Mouse (Mus musculus): ENCODE data around the gene Mrps27. TPM values are rescaled to one million over a fixed set of nuclear protein-coding genes. Genes with fewer than 3 reads are reported as not detected.

Gene Mrps27
- 10 to 100 TPM; 25.1 to 28.3 TPM for total RNA-seq (2021)
- long read RNA-seq, experiment 1, transcript Mrps27-201 (11 exons, 1,849 nt) = major isoform, 32 of 47 reads
- long read RNA-seq, experiment 1, partial matches to known transcripts = 3 of 47 reads
- long read RNA-seq, experiment 1, other reads (novel, unspliced or antisense) = 12 of 47 reads
- long read RNA-seq, experiment 2, transcript Mrps27-201 (11 exons, 1,849 nt) = major isoform, 11 of 22 reads
- long read RNA-seq, experiment 2, partial matches to known transcripts = 0 of 22 reads
- long read RNA-seq, experiment 2, other reads (novel, unspliced or antisense) = 11 of 22 reads

GRCm38 (mm10) chr13:99344599-99345575 is at the start of gene Mrps27, which contains the start of gene Ptcd2:
TSS of gene Mrps27 (plus strand) at chr13:99344786.
TSS of gene Ptcd2 (minus strand) at chr13:99344705.
- peak; percentile 99 to 100 for DNase-seq (ENCODE audit: extremely low spot score in 1 of 2, low spot score in 2 of 2)
- Histone ChIP-seq H3K27ac (peak within 1 kb of the TSS; percentile 92), H3K4me3 (peak within 1 kb of the TSS; percentile 95)
- TF ChIP-seq CTCF (IDR thresholded peaks at IDR 0.05) = no peak
- intact Hi-C loops (cut with DNase I) = no loop called here

GRCm38 (mm10) chr13:99299921-99300320 is 44.7 kb upstream of the Mrps27 start:
- DNase-seq (ENCODE audit: extremely low spot score in 1 of 2, low spot score in 2 of 2) = no peak
- intact Hi-C loops (cut with DNase I) = loop anchor here (5.0 kb wide), 1 partner anchor 153 kb away; no protein-coding TSS in a partner anchor
- no peak for TF ChIP-seq CTCF (IDR thresholded peaks at IDR 0.05)
- no peak overlapping the region for H3K27ac ChIP-seq
- H3K4me3 ChIP-seq = no peak overlapping the region

- H3K27ac ChIP-seq = no peak overlapping the region
- no peak for TF ChIP-seq CTCF (IDR thresholded peaks at IDR 0.05)
- intact Hi-C loops (cut with DNase I) = loop anchor here (5.0 kb wide), 1 partner anchor 157 kb away; no protein-coding TSS in a partner anchor
Measured at GRCm38 (mm10) chr13:99303846-99304245, 40.7 kb upstream of the Mrps27 start.

GRCm38 (mm10) chr13:99304365-99304764 is 40.2 kb upstream of the Mrps27 start:
- H3K27ac ChIP-seq = no peak overlapping the region
- TF ChIP-seq CTCF (IDR thresholded peaks at IDR 0.05) = no peak
- no peak overlapping the region for H3K4me3 ChIP-seq
- intact Hi-C loops (cut with DNase I) = loop anchor here (5.0 kb wide), 1 partner anchor 157 kb away; no protein-coding TSS in a partner anchor
- DNase-seq (ENCODE audit: extremely low spot score in 1 of 2, low spot score in 2 of 2) = no peak

More at GRCm38 (mm10) chr13:99303846-99304245, 40.7 kb upstream of the Mrps27 start:
- DNase-seq (ENCODE audit: extremely low spot score in 1 of 2, low spot score in 2 of 2) = peak; percentile 36 to 56
- no peak overlapping the region for H3K4me3 ChIP-seq

- no peak overlapping the region for H3K27ac ChIP-seq
- no peak for TF ChIP-seq CTCF (IDR thresholded peaks at IDR 0.05)
- intact Hi-C loops (cut with DNase I) = no loop called here
- DNase-seq (ENCODE audit: extremely low spot score in 1 of 2, low spot score in 2 of 2) = no peak
- H3K4me3 ChIP-seq = no peak overlapping the region
Measured at GRCm38 (mm10) chr13:99305186-99305585, 39.4 kb upstream of the Mrps27 start.

GRCm38 (mm10) chr13:99306164-99306563 is 38.4 kb upstream of the Mrps27 start:
- no peak for DNase-seq (ENCODE audit: extremely low spot score in 1 of 2, low spot score in 2 of 2)
- intact Hi-C loops (cut with DNase I) = no loop called here
- H3K4me3 ChIP-seq = no peak overlapping the region
- H3K27ac ChIP-seq = no peak overlapping the region
- no peak for TF ChIP-seq CTCF (IDR thresholded peaks at IDR 0.05)

- intact Hi-C loops (cut with DNase I) = no loop called here
- no peak for TF ChIP-seq CTCF (IDR thresholded peaks at IDR 0.05)
- H3K27ac ChIP-seq = no peak overlapping the region
- DNase-seq (ENCODE audit: extremely low spot score in 1 of 2, low spot score in 2 of 2) = no peak
- H3K4me3 ChIP-seq = no peak overlapping the region
Measured at GRCm38 (mm10) chr13:99307930-99308359, 36.6 kb upstream of the Mrps27 start.

GRCm38 (mm10) chr13:99308393-99308792 is 36.2 kb upstream of the Mrps27 start:
- DNase-seq (ENCODE audit: extremely low spot score in 1 of 2, low spot score in 2 of 2) = no peak
- Histone ChIP-seq H3K27ac (no peak overlapping the region), H3K4me3 (no peak overlapping the region)
- TF ChIP-seq CTCF (IDR thresholded peaks at IDR 0.05) = no peak
- intact Hi-C loops (cut with DNase I) = no loop called here

- no peak for TF ChIP-seq CTCF (IDR thresholded peaks at IDR 0.05)
- DNase-seq (ENCODE audit: extremely low spot score in 1 of 2, low spot score in 2 of 2) = no peak
- Histone ChIP-seq H3K4me3 (no peak overlapping the region), H3K27ac (no peak overlapping the region)
- intact Hi-C loops (cut with DNase I) = no loop called here
Measured at GRCm38 (mm10) chr13:99314098-99314497, 30.5 kb upstream of the Mrps27 start.

- intact Hi-C loops (cut with DNase I) = no loop called here
- no peak for TF ChIP-seq CTCF (IDR thresholded peaks at IDR 0.05)
- no peak for DNase-seq (ENCODE audit: extremely low spot score in 1 of 2, low spot score in 2 of 2)
- Histone ChIP-seq H3K27ac (no peak overlapping the region), H3K4me3 (no peak overlapping the region)
Measured at GRCm38 (mm10) chr13:99314657-99315181, 29.9 kb upstream of the Mrps27 start.

GRCm38 (mm10) chr13:99316366-99316765 is 28.2 kb upstream of the Mrps27 start:
- no peak overlapping the region for H3K4me3 ChIP-seq
- no peak for TF ChIP-seq CTCF (IDR thresholded peaks at IDR 0.05)
- H3K27ac ChIP-seq = 0 out of 2 replicates have a peak overlapping the region, but pooled peaks have one; percentile 16
- DNase-seq (ENCODE audit: extremely low spot score in 1 of 2, low spot score in 2 of 2) = no peak
- intact Hi-C loops (cut with DNase I) = loop anchor here (2.0 kb wide), 1 partner anchor 450 kb away; no protein-coding TSS in a partner anchor

Measured in left cerebral cortex, adult 2 months (tissue).